Mouse (Mus musculus): ENCODE measurements around the gene Med13l. TPM values are rescaled to one million over a fixed set of nuclear protein-coding genes. Genes with fewer than 3 reads are reported as not detected.
"Not testable (repeated sequence)": the region's sequence is repeated elsewhere in the genome, so short reads cannot be mapped to it uniquely, and the experiment has no call there.

The Med13l gene
- total RNA-seq, 2 experiments from 2014 or later: 136 to 166 TPM

DNA sequence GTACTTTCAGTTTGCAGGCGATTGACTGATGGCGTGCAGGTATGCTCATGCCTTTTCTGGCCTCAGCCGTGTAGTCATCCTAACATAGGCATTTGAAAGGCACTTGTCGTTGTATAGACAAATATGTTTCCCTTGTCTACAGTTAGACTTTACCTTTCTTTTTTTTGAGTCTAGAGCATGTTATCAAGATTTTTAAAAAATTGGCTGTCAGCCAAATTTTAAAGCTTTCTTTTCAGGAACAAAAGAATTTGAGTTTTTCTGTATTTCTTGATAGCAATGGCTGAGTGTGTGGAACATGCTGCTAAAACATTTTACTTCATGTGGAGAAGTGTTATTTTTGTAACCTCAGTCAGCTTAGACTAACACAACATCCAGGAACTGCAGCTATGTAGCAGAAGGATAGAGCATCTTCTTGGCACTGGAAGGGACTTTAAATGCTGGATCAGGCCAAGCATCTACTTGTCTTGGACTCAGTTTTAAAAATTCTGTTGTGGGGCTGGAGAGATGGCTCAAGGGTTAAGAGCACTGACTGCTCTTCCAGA is 89.6 kb downstream of the Med13l start:
- ATAC-seq (replicated peaks; ENCODE audit: low FRiP score, poor library complexity, severe bottlenecking): no peak

DNA sequence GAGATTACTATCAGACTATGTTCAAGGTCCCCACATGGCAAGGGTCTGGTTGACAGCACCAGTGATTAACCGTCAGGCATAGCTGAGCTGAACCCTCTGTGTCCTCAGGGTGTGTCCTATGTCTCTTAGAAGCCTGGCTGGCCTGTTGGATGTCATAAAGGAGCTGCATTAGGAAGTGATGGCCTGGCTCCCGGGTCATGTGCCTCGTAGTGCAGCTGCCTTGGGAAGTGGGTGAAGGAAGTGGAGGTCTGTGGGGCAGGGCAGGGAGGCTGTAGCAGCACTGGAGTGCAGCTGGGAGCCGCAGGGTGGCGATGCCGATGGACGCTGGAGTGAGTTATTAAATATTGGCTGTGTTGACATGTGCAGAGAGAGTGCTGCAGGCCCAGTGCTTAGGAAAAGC is 90.3 kb downstream of the Med13l start:
- no peak for ATAC-seq (replicated peaks; ENCODE audit: low FRiP score, poor library complexity, severe bottlenecking)

DNA sequence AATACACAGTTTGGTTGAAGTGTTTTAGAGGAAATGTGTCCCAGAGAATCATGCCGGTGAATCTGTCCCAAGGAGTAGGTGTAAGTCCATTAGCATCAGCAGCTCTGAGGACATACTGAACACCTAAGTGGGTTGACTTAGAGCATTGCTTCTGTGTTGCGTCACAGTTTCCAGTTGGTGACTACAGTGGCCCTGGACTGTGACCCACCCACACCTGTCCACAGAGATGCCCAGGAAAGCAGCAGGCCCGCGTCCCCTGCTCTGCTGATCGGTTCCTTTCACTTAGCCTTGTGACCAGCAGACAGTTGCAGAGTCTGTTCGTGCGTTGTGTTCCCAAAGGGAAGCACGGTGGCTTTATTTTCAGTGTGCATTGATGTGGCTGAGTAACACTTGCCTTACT is 92.1 kb downstream of the Med13l start:
- ATAC-seq (replicated peaks; ENCODE audit: low FRiP score, poor library complexity, severe bottlenecking): no peak

DNA sequence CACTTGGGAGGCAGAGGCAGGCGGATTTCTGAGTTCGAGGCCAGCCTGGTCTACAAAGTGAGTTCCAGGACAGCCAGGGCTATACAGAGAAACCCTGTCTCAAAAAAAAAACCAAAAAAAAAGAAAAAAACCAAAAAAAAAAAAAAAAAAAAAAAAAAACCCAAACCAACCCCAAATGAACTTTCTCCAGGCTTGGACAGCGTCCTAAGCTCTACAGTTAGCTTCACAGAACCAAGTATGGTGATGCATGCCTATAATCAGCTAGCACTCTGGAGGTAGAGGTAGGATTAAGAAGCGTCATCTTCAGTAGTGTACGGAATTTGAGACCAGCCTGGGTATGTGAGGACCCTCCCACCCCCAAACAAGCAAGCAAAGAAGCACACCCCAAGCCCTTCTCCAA is 92.6 kb downstream of the Med13l start:
- not testable (repeated sequence) for ATAC-seq (replicated peaks; ENCODE audit: low FRiP score, poor library complexity, severe bottlenecking)

DNA sequence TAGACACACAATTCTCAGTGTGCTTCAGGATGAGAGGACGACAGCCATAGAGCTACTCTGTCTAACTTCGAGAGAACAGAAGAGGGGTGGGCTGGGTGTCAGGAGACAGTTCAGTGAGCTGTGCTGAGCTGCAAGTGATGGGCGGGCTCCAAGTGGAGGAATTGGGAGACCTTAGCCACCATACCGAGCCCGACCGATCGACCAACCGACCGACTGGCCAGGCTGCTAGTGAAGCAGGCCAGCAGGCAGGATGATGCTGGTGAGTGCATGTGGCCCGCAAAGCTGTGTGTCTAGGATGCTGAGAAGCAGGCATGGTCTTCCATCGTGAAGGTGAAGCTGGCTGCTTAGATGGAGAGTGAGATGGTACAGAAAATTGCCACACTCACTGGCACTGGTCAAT is 94.1 kb downstream of the Med13l start:
- no peak for ATAC-seq (replicated peaks; ENCODE audit: low FRiP score, poor library complexity, severe bottlenecking)

DNA sequence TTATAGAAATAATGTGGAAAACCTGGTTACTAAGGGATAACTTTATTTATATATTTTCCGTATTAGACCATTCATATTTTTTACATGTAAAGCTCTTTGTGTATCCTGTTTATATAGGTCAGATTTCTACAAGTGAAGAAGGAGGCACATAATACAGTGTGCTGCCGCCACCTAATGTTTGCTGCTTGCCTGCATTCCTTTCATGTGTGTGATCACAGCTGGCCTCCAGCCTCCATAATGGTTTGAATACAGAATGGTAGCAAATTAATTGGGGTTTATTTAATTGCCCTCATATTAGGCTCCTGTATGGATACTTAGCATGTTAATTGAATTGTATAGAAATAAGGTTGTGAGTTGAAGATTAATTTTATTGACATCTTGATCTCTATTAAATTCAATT is 94.5 kb downstream of the Med13l start:
- ATAC-seq (replicated peaks; ENCODE audit: low FRiP score, poor library complexity, severe bottlenecking): no peak

DNA sequence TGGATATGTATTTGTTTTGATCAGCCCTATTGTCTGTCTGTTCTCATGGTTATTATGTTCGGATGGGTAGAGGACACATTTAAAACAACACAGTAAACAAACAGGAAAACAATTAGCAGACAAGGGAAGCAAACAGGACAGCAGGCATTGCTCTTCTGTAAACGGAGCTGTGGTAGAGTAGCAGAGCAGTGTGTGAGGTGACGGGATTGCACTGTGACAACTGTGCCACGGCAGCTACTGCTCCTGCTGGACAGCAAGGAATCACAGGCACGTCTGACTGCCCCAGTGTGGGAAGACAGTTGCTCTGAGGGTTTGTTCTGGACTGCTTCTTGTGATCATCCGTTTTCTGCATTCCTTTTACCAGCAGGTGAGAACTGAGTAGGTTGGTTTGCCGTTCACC is 94.9 kb downstream of the Med13l start:
- no peak for ATAC-seq (replicated peaks; ENCODE audit: low FRiP score, poor library complexity, severe bottlenecking)

DNA sequence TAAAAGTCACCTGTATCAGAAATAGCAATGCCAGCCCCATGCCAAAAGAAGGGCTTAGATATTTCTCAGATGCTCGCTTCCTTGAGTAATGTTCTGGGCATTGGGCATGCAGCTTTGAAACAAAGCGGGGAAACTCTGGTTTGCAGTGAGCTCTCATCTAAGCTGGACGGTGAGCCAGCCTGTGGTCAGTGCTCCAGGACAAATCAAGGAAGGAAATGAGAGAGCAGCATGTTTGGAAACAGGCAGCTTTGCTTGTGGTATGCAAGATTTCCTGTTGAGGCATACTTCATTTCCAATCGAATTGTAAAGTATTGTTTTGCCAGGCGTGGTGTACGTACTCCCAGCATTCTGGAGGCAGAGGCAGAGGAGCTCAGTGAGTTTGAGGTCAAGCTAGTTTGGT is 95.5 kb downstream of the Med13l start:
- ATAC-seq (replicated peaks; ENCODE audit: low FRiP score, poor library complexity, severe bottlenecking): no peak

DNA sequence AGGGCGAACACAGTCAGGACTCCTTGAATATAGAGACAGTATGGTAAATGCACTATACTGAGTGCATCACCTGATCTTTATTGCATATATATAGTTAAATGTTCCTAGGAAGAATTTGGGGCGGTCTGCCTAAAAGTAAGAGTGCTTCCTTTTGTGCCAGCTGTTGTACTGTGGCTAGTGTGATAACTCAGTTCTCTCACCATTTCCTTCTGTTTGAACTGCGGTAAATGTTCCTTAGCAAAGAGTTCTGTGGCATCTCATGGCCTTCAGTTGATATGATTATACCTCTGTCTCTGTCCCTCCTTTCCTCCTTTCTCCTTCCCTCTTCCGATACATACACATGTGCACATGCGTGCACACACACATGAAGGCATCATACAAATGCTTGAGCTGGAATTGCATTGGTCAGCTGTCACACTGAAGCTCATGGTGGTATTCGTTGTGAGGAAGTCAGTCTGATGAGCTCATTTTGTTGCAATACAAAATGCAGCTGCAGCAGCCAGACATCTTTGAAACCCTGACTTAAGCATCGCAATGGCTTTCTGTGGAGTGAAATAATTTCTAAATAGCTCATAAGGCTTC is 97.9 kb downstream of the Med13l start:
- no peak for ATAC-seq (replicated peaks; ENCODE audit: low FRiP score, poor library complexity, severe bottlenecking)

DNA sequence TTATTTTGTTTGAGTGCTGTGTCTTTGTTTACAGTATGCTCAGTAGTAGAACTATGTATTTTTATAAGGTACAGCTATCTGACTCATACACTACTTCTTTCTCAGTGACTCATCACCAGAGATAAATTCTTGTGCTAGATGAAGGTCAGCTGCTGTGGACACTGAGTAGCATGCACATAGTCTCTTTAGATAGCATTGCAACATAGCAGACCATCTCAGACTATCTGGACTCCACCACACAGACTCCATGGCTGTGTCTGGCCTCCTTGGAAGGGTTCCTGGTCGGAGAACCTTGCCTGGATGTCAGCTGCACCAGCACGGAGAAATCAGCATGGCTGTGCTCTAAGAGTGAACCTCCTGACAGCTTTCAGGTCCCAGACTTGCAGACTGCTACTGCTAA is 99.2 kb downstream of the Med13l start:
- ATAC-seq (replicated peaks; ENCODE audit: low FRiP score, poor library complexity, severe bottlenecking): no peak

DNA sequence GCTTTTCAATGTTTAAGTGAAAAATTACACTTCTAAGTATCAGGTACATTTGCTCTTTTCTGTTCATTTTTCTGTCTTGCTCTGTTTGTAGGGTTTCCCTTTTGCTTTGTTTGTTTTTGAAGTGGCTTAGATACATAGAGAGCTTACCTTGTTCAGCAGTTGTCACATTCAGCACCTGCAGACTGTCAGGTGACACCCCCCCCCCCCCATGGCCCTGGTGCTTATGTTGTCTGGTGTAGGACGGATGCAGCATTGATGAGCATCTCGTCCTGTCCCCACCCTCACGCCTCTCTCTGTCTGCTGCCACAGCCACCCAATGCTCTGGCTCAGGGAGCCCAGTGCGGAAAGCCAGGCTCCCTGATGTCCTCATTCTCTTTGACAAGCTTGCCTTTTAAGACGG is 101.3 kb downstream of the Med13l start:
- no peak for ATAC-seq (replicated peaks; ENCODE audit: low FRiP score, poor library complexity, severe bottlenecking)

DNA sequence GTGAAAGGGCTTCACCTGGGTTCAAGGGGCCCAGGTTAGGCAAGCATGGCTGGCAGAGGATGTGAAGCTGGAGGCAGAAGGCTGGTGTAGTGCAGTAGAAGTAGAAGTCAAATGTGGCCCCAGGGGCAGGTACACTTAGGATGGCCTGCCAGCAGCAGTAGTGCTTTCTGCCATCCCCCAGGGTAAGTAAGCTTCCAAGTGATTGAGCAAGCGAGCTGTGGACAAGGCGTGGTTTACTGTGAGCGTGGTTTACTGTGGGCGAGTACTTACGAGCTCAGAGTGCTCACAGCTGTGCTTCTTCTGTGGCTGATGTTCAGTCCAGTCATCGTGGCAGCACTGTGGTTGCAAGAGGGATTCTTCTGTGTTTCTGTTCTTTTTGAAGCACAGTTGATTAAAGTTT is 103.5 kb downstream of the Med13l start:
- ATAC-seq (replicated peaks; ENCODE audit: low FRiP score, poor library complexity, severe bottlenecking): no peak

DNA sequence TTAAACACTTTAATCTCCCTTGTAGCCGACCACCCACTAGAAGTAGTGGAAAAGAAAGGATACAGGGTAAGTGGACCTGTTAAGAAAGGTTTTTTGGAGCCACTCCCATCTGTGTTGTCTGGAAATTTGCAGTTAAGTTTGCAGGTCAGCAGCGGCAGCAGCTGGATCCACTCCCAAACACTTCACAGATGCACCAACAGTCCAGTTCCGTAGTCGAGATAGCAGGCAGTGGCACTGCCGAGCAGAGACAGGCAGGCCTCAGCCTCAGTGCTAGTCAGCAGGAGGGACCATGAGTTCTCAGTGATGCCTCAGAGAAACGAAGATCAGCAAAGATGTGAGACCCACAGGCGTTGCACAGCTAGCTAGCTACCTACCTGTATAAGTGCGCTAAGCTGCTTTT is 104.5 kb downstream of the Med13l start:
- ATAC-seq (replicated peaks; ENCODE audit: low FRiP score, poor library complexity, severe bottlenecking): no peak

DNA sequence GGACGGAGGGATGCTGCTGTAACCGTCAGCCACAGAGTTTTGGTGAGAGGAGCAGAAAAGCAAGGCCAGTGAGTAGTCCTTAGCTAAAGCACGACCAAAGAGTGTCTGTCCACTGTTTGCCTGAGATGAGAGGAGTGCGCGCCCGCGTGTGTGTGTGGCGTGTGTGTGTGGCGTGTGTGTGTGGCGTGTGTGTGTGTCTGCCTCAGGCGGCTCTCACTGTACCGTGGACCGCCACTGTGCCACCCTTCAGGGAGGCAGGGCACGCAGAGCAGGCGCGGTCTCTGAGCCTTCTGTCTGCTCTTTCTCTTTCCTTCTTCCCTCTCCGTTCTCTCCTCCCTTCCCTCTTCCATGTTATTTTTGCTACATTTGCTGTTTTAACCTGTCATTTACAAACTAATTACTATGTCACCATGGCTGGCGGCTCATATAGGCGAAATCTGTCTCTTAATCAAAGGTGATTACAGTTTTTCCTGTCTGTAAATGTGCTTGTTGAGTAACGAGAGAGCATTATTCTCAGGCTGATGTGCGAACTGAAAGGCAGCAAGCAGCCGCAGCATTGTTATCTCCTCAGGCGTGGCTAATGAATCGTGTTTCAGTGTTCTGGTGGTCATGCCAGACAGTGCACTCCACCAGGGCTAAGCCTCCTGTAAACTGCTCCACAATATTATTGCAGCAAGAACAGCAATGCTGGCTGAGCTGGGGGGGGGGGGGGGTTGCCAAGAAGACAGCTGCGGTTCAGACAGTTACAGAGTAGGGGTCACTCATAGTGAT is 106.1 kb downstream of the Med13l start:
- ATAC-seq (replicated peaks; ENCODE audit: low FRiP score, poor library complexity, severe bottlenecking): no peak

DNA sequence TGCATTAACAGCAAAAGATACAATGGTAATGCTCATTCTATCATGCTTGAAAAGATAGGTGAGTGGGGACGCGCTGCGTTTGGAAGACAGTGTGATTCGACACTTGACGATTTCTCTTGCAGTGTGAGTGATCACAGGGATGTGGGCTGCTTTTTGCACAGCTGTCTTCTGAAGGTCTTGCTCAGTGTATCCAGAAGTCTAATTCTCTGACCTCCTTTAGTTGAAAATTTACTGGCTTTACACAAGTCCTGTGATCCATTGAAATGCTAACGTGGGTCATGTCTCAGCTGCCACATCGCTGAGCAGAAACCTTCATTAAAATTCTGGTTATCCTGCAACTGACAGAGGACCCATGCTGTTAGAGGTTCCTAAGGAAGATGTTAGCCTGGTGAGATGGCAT is 107.4 kb downstream of the Med13l start:
- ATAC-seq (replicated peaks; ENCODE audit: low FRiP score, poor library complexity, severe bottlenecking): no peak

DNA sequence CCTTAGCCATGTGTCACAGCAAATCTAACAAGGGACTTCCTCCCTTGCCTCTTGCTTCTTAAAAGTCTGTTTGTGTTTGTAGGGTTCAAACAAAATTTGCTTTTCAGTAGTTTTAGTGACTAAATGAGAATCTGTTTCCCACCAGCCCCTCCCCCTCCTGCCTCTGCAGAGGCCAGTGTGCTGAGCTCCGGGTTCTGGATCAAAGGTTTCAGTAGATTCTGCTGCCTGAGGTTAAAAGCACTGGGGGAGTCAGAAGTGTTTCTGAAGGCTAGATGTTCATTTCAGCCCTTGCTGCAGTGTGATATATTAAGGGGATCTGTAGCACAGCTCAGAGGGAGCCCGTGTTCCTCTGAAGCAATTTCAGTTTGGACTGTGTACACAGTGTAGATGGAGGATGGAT is 108.5 kb downstream of the Med13l start:
- no peak for ATAC-seq (replicated peaks; ENCODE audit: low FRiP score, poor library complexity, severe bottlenecking)

DNA sequence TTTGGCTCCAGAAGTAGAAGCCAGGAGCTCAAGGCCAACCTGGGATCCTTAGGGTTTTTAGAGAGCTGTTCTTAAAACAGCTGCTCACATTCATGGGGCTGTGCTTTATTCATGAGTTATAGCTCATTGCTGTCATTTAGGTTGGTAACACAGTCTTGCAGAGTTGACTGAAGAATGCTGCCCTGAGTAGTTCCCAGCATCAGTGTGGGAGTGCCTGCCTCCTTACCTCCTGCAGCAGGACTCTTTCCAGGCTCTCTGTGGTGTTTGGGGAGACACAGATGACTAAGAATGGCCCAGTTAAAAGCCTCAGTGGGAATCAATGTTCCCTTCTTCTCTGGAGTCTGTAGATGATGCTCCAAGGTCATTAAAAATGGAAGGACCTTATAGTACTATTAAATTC is 111.6 kb downstream of the Med13l start:
- no peak for ATAC-seq (replicated peaks; ENCODE audit: low FRiP score, poor library complexity, severe bottlenecking)

DNA sequence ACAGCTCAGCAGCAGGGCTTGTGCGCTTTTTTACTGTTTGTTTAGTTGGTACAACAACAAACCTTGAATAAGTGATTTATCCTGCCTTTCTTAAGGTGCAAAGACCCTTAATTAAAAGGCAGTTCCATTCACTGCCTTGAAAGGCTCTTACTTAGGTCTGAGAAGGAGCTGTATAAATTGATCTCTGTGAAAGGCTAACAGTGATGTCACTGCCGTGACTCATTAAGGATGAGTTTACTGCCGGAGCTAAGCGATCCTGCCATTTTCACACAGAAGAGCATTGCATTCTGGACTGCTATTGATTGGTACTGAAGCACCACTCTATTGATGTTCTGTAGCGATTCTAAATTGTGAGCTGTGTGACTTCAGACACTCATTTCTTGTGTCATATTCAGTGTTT is 113.4 kb downstream of the Med13l start:
- ATAC-seq (replicated peaks; ENCODE audit: low FRiP score, poor library complexity, severe bottlenecking): no peak

DNA sequence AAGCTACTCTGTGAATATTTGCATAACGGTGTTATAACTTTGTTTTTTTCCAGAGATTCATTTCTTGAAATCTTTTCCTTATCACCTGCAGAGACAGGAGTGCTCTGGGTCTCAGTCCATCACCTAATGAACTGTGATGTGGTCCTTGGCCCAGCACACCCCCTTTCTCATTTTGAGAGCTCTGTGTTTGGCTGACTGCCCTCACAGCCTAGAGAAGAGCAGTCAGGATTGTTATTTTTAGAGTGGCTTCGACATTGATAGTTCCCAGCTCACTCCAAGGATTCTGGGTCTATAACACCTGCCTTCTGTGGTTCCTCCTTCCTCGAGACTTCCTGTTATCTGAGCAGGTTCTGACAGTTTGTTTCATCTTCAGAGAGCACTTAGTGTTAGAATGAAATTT is 113.8 kb downstream of the Med13l start:
- ATAC-seq (replicated peaks; ENCODE audit: low FRiP score, poor library complexity, severe bottlenecking): no peak

DNA sequence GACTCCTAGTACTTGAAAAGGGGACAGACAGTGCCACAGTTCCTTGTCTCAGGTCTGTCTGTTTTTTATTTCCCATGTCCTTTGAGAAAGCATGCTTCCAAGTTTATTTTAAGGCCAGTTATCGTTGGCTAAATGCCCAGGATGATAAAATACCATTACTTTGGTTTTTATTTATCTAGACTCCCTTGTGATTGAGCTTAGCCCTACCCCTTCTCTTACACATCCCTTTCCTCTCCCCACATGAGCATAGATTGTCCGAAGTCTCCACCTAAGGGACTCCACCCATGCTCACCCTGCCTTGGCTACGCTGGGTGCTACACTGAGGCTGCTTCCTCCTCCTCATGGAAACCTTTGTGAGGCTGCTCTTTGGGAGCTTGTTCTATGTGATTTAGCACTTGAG is 115.2 kb downstream of the Med13l start:
- no peak for ATAC-seq (replicated peaks; ENCODE audit: low FRiP score, poor library complexity, severe bottlenecking)

DNA sequence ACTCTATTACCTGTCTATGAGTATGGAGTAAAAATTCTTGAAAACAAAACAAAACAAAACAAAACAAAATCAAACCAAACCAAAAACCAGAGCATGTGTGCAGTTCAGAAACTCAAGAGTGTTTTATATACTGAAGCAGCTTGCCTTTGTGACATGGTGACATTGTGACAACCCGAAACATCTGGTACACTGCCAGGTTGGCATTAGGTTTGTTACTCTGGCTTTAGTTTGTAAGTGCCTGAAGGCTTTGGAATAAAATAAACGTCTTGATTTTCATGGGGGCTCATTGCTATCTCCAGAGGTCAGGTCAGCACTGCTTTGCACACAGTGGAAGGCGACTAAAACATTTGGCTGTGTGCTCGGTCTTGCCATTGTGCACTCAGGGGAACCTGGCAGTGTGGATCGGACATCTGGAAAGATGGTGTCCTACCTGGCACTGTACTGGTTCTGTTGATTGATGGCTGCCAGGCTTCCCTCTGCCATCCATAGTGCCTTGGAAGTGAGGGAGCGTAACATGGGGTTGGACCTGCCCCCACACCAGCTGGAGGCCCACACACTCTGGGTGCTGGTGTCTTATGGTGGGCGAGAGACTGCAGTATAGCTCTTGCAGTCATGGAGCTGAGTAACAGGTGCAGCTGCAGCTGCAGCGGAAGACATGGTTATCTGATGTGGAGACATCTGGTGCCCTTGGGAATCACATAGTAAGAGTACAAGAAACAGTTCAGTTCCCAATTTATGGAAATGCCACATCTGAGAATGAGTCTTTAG is 115.9 kb downstream of the Med13l start:
- ATAC-seq (replicated peaks; ENCODE audit: low FRiP score, poor library complexity, severe bottlenecking): no peak
